Mouse (Mus musculus) brown adipose tissue, adult 24 weeks (tissue): ENCODE results near the gene Samd14. TPM values are rescaled to one million over a fixed set of nuclear protein-coding genes. Genes with fewer than 3 reads are reported as not detected.
"Not testable (repeated sequence)": the region's sequence is repeated elsewhere in the genome, so short reads cannot be mapped to it uniquely, and the experiment has no call there.

Experiments used
- H3K27ac ChIP-seq: fragments of 200-500 bp; replicated peaks from 2 replicates; pipeline ENCODE4 v1.5.1; 2012; ENCODE audit warnings: low read depth, mild to moderate bottlenecking, low read length
- H3K4me1 ChIP-seq: fragments of 200-500 bp; 2 replicates; pipeline ENCODE4 v1.6.1; 2012; ENCODE audit warnings: low read length, mixed read lengths; ENCODE audit not compliant: control insufficient read depth, insufficient read depth, insufficient read length
- H3K4me3 ChIP-seq: fragments of 200-500 bp; 2 replicates; pipeline ENCODE4 v1.5.1; 2012; ENCODE audit warnings: low read depth, mild to moderate bottlenecking, low read length, moderate library complexity; ENCODE audit not compliant: insufficient read depth
- polyA plus RNA-seq: library from polyadenylated mRNA; stranded (reverse); fragments of >200 nt; gene quantifications from 2 replicates; pipeline ENCODE4 v1.2.4, GENCODE M21; 2012; ENCODE audit not compliant: missing spikeins, insufficient read depth, insufficient read length

Samd14 gene
- polyA plus RNA-seq, 1 experiment: 0.59 TPM

- H3K27ac ChIP-seq: no peak overlapping the region
- H3K4me3 ChIP-seq: no peak overlapping the region
- peaks cover 13% of the 10 kb centered on the region; the same call in 1 of the 2 replicates for H3K4me1 ChIP-seq
These were observed 2.3 kb upstream of the Samd14 start for GRCm38 (mm10) chr11:95007418-95007817.

- peak overlapping the region; percentile 67 for H3K4me3 ChIP-seq
- H3K4me1 ChIP-seq: peaks cover 13% of the 10 kb centered on the region; the same call in 1 of the 2 replicates
- no peak overlapping the region for H3K27ac ChIP-seq
These were observed 734 bp upstream of the Samd14 start for GRCm38 (mm10) chr11:95008661-95009628.

GRCm38 (mm10) chr11:95010141-95010739 lies 561 bp downstream of the Samd14 start:
- Histone ChIP-seq H3K27ac (no peak overlapping the region), H3K4me1 (peaks cover 13% of the 10 kb centered on the region; the same call in 1 of the 2 replicates), H3K4me3 (peak overlapping the region; percentile 48)

GRCm38 (mm10) chr11:95010841-95011403 lies 1.2 kb downstream of the Samd14 start:
- H3K4me1 ChIP-seq: peaks cover 13% of the 10 kb centered on the region; the same call in 1 of the 2 replicates
- H3K27ac ChIP-seq, H3K4me3 ChIP-seq: not testable (repeated sequence)

- H3K4me3 ChIP-seq: no peak overlapping the region
- no peak overlapping the region for H3K27ac ChIP-seq
- peaks cover 10% of the 10 kb centered on the region; the same call in 1 of the 2 replicates for H3K4me1 ChIP-seq
These were observed 1.7 kb downstream of the Samd14 start for GRCm38 (mm10) chr11:95011416-95011815.

GRCm38 (mm10) chr11:95012075-95012474 lies 2.4 kb downstream of the Samd14 start:
- Histone ChIP-seq H3K4me3 (no peak overlapping the region), H3K27ac (no peak overlapping the region)

GRCm38 (mm10) chr11:95012487-95012886 lies 2.8 kb downstream of the Samd14 start:
- Histone ChIP-seq H3K4me1 (peaks cover 7% of the 10 kb centered on the region; the same call in 1 of the 2 replicates), H3K27ac (no peak overlapping the region), H3K4me3 (no peak overlapping the region)

More at GRCm38 (mm10) chr11:95012075-95012474, 2.4 kb downstream of the Samd14 start:
- peaks cover 7% of the 10 kb centered on the region; the same call in 1 of the 2 replicates for H3K4me1 ChIP-seq

- H3K27ac ChIP-seq: no peak overlapping the region
- H3K4me1 ChIP-seq: no peaks in the 10 kb centered on the region
- H3K4me3 ChIP-seq: no peak overlapping the region
These were observed 5.8 kb downstream of the Samd14 start for GRCm38 (mm10) chr11:95015484-95015883.

GRCm38 (mm10) chr11:95022237-95022992 lies 12.7 kb downstream of the Samd14 start:
- no peaks in the 10 kb centered on the region for H3K4me1 ChIP-seq
- H3K4me3 ChIP-seq: no peak overlapping the region
- H3K27ac ChIP-seq: no peak overlapping the region

GRCm38 (mm10) chr11:95023481-95023880 lies 13.8 kb downstream of the Samd14 start:
- Histone ChIP-seq H3K27ac (no peak overlapping the region), H3K4me1 (no peaks in the 10 kb centered on the region), H3K4me3 (no peak overlapping the region)

- Histone ChIP-seq H3K4me3 (no peak overlapping the region), H3K27ac (no peak overlapping the region), H3K4me1 (no peaks in the 10 kb centered on the region)
These were observed 14.9 kb downstream of the Samd14 start for GRCm38 (mm10) chr11:95024439-95025184.

- Histone ChIP-seq H3K4me3 (no peak overlapping the region), H3K4me1 (no peaks in the 10 kb centered on the region), H3K27ac (no peak overlapping the region)
These were observed 15.7 kb downstream of the Samd14 start for GRCm38 (mm10) chr11:95025227-95026012.

GRCm38 (mm10) chr11:95026090-95026542 lies 16.4 kb downstream of the Samd14 start:
- Histone ChIP-seq H3K4me3 (no peak overlapping the region), H3K27ac (no peak overlapping the region), H3K4me1 (no peaks in the 10 kb centered on the region)
